Mouse (Mus musculus) lung, adult 2 months (tissue): ENCODE measurements around the gene Tmem74b.

Experiments
- CTCF ChIP-seq: fragments of 200-500 bp; IDR thresholded peaks from 2 replicates; pipeline ENCODE4 v1.5.1; 2011; ENCODE audit warnings: mild to moderate bottlenecking, low read length, control low read depth; ENCODE audit not compliant: insufficient read depth
- POLR2A ChIP-seq: fragments of 200-500 bp; IDR thresholded peaks from 2 replicates; pipeline ENCODE4 v1.6.1; 2011; ENCODE audit warnings: low read depth, mild to moderate bottlenecking, control low read depth, low read length, borderline replicate concordance; ENCODE audit errors: extremely low read depth

DNA sequence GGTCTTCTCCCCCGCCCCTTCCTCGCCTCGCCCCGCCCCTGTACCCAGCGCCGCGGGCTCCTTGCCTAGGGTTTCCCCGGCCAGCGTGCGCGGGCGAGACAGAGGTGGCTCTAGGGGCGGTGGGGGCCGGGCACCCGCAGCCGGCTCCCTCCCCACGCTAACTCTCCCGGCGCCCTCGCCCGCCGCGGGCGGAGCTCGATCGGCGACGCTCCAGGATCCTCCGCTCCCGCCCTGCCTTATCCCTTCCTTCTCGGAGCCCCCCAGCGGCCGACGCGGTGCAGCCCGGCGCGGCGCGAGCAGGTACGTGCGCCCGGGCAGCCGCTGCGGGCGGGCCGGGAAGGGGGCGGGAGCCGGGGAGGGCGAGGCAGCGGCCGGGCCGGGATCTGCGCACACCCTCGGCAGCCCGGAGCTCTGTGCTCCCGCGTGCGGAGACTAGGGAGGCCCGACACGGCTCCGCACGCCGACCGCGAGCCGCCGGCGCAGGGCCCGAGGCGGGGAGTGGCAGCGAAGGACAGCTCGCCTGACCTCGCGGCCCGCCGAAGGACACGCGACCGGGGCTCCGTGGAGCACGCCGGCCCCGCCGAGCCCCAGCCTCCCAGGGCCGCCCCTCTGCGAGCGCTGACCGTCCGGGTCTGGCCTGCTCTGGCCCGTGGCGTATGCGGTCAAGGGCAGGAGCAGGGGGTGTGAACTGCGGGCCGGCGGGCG, 490 bp downstream of the Tmem74b start:
- TF ChIP-seq CTCF (no peak), POLR2A (no peak)
